Mouse (Mus musculus): ENCODE measurements at regions not wholly inside any gene's neighbourhood (a gene's known extent, or its start where the extent isn't known, plus 50 kb on each side); places are given as distances from the start of the nearest gene placed in this dataset.
"Not testable (repeated sequence)": the region's sequence is repeated elsewhere in the genome, so short reads cannot be mapped to it uniquely, and the experiment has no call there.

- DNase-seq (ENCODE audit: low spot score), result no peak
These were observed 328.3 kb upstream of the Nox3 start for GRCm38 (mm10) chr17:4024384-4024783.

- no peak for DNase-seq (ENCODE audit: low spot score)
These were observed 333.1 kb upstream of the Nox3 start for GRCm38 (mm10) chr17:4029202-4029601.

GRCm38 (mm10) chr17:4034816-4035360 is 338.8 kb upstream of the Nox3 start:
- DNase-seq (ENCODE audit: low spot score), result no peak

GRCm38 (mm10) chr17:4040104-4040664 is 344.1 kb upstream of the Nox3 start:
- DNase-seq (ENCODE audit: low spot score), result no peak

- DNase-seq (ENCODE audit: low spot score), result not testable (repeated sequence)
These were observed 364.1 kb upstream of the Nox3 start for GRCm38 (mm10) chr17:4060186-4060585.

- DNase-seq (ENCODE audit: low spot score), result no peak
These were observed 377.3 kb upstream of the Nox3 start for GRCm38 (mm10) chr17:4073381-4073780.

GRCm38 (mm10) chr17:4080564-4080963 is 384.5 kb upstream of the Nox3 start:
- no peak for DNase-seq (ENCODE audit: low spot score)

- no peak for DNase-seq (ENCODE audit: low spot score)
These were observed 398.6 kb upstream of the Nox3 start for GRCm38 (mm10) chr17:4094621-4095020.

- no peak for DNase-seq (ENCODE audit: low spot score)
These were observed 407.3 kb upstream of the Nox3 start for GRCm38 (mm10) chr17:4103321-4103720.

GRCm38 (mm10) chr17:4109263-4109662 is 413.2 kb upstream of the Nox3 start:
- no peak for DNase-seq (ENCODE audit: low spot score)

GRCm38 (mm10) chr17:4113021-4113420 is 417.0 kb upstream of the Nox3 start:
- no peak for DNase-seq (ENCODE audit: low spot score)

- no peak for DNase-seq (ENCODE audit: low spot score)
These were observed 420.4 kb upstream of the Nox3 start for GRCm38 (mm10) chr17:4116476-4116875.

- no peak for DNase-seq (ENCODE audit: low spot score)
These were observed 437.6 kb upstream of the Nox3 start for GRCm38 (mm10) chr17:4133678-4134077.

- no peak for DNase-seq (ENCODE audit: low spot score)
These were observed 467.4 kb upstream of the Nox3 start for GRCm38 (mm10) chr17:4163502-4163901.

GRCm38 (mm10) chr17:4173951-4174361 is 477.9 kb upstream of the Nox3 start:
- DNase-seq (ENCODE audit: low spot score), result no peak

- DNase-seq (ENCODE audit: low spot score), result no peak
These were observed 478.9 kb upstream of the Nox3 start for GRCm38 (mm10) chr17:4175006-4175405.

- DNase-seq (ENCODE audit: low spot score), result no peak
These were observed 480.5 kb upstream of the Nox3 start for GRCm38 (mm10) chr17:4176524-4176923.

- no peak for DNase-seq (ENCODE audit: low spot score)
These were observed 481.6 kb upstream of the Nox3 start for GRCm38 (mm10) chr17:4177485-4178150.

- DNase-seq (ENCODE audit: low spot score), result no peak
These were observed 483.2 kb upstream of the Nox3 start for GRCm38 (mm10) chr17:4179271-4179670.

- no peak for DNase-seq (ENCODE audit: low spot score)
These were observed 486.0 kb upstream of the Nox3 start for GRCm38 (mm10) chr17:4182106-4182505.

GRCm38 (mm10) chr17:4186802-4187201 is 490.7 kb upstream of the Nox3 start:
- no peak for DNase-seq (ENCODE audit: low spot score)

GRCm38 (mm10) chr17:4187606-4188005 is 491.5 kb upstream of the Nox3 start:
- no peak for DNase-seq (ENCODE audit: low spot score)

GRCm38 (mm10) chr17:4196793-4197448 is 500.9 kb upstream of the Nox3 start:
- DNase-seq (ENCODE audit: low spot score), result no peak
